Mouse (Mus musculus) forebrain, embryonic 11.5 days (tissue): ENCODE measurements around the gene Chka. TPM values are rescaled to one million over a fixed set of nuclear protein-coding genes. Genes with fewer than 3 reads are reported as not detected.

ENCODE experiments used
- ATAC-seq: fragments of 200-750 bp; cut with Nextera tagmentation; replicated peaks from 2 replicates; pipeline ENCODE4 v1.8.0; 2017; ENCODE audit warnings: moderate TSS enrichment; ENCODE audit not compliant: low FRiP score
- DNase-seq: peaks from one replicate; pipeline ENCODE4 v3.0.0-alpha.2; 2017; ENCODE audit warnings: low spot score
- H3K27ac ChIP-seq: fragments of 300-500 bp; sonication (generic); 2 replicates; pipeline ENCODE4 v1.5.1; 2014; ENCODE audit warnings: low read depth, low read length
- H3K27me3 ChIP-seq: fragments of 300-500 bp; sonication (generic); 2 replicates; pipeline ENCODE4 v1.6.1; 2014; ENCODE audit warnings: mild to moderate bottlenecking, low read length, mixed read lengths; ENCODE audit not compliant: control insufficient read depth, insufficient read depth
- H3K36me3 ChIP-seq: fragments of 300-500 bp; sonication (generic); 2 replicates; pipeline ENCODE4 v1.6.1; 2014; ENCODE audit warnings: mild to moderate bottlenecking, low read length, moderate library complexity, mixed read lengths; ENCODE audit not compliant: control insufficient read depth, insufficient read depth
- H3K4me1 ChIP-seq: fragments of 300-500 bp; sonication (generic); replicated peaks from 2 replicates; pipeline ENCODE4 v1.6.1; 2014; ENCODE audit warnings: low read length, mixed read lengths; ENCODE audit not compliant: control insufficient read depth, insufficient read depth
- H3K4me2 ChIP-seq: fragments of 300-500 bp; sonication (generic); 2 replicates; pipeline ENCODE4 v1.6.1; 2014; ENCODE audit warnings: low read depth, mild to moderate bottlenecking, low read length, moderate library complexity, mixed read lengths; ENCODE audit not compliant: severe bottlenecking
- H3K4me3 ChIP-seq: fragments of 300-500 bp; sonication (generic); 2 replicates; pipeline ENCODE4 v1.5.1; 2014; ENCODE audit warnings: low read depth, low read length
- H3K9ac ChIP-seq: fragments of 300-500 bp; sonication (generic); 2 replicates; pipeline ENCODE4 v1.6.1; 2014; ENCODE audit warnings: low read length
- H3K9me3 ChIP-seq: fragments of 300-500 bp; sonication (generic); 2 replicates; pipeline ENCODE4 v1.6.1; 2016; ENCODE audit warnings: low read length, mixed read lengths; ENCODE audit not compliant: control insufficient read depth
- WGBS: fragments of 180-500 bp; shearing (Covaris S2); extraction: QIAGEN DNeasy Blood & Tissue Kit; methylation state at CpG from one replicate; pipeline ENCODE4 v1.1.7; 2014; 5-methylcytosine and 5-hydroxymethylcytosine counted together
- polyA plus RNA-seq: library from polyadenylated mRNA; unstranded; fragments of >200 nt; fragmentation: Nextera tagmentation; extraction: Ambion mirVana; gene quantifications from 2 replicates; pipeline ENCODE4 v1.2.1, GENCODE M21; 2014

Gene Chka
- 65.8 and 70.0 TPM in 2 replicates for polyA plus RNA-seq

DNA sequence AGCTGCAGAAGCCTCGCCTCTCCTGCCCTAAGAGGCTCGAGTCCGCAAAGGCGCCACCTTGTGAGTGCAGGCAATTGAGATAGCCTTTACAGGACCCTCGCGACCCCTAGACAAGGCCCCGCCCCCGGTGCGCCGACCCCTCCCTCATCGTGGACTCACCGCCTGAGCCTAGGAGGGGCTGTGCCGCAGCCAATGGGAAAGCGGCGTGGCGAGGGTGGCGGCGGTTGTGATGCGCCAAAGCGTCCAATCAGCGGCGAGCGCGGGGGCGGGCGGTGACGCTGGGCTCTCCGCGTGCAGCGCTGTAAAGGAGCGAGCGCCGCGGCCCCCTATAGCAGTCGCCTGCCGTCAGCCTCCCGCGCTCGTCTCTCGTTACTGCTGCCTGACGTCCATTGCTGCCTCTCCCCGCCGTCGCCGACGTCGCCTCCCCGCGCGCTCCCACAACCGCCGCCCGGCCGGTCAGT lies at the start of gene Chka:
Chka (plus strand) TSS at position 272 of the 461 bp plus-strand sequence.
- H3K4me2 ChIP-seq = peak within 1 kb of the TSS; percentile 81
- peak within 1 kb of the TSS; percentile 91 for H3K9ac ChIP-seq
- ATAC-seq = peak; percentile 98
- no peaks in the 10 kb centered on the region; the same call in 1 of the 2 replicates for H3K36me3 ChIP-seq
- WGBS = under 1% methylated on average over 41 of the region's 54 CpGs
- H3K27ac ChIP-seq = peak within 1 kb of the TSS; percentile 91
- peak; percentile 99 for DNase-seq
- peaks cover 12% of the 10 kb centered on the region for H3K4me1 ChIP-seq
- peak within 1 kb of the TSS; percentile 82 for H3K4me3 ChIP-seq
- H3K9me3 ChIP-seq = no peaks in the 10 kb centered on the region
- no peaks in the 10 kb centered on the region for H3K27me3 ChIP-seq

- Histone ChIP-seq H3K27ac (no peak overlapping the region), H3K9ac (no peak overlapping the region), H3K9me3 (no peaks in the 10 kb centered on the region), H3K27me3 (no peaks in the 10 kb centered on the region), H3K4me3 (no peak overlapping the region), H3K4me1 (no peaks in the 10 kb centered on the region), H3K4me2 (no peak overlapping the region), H3K36me3 (peaks cover 10% of the 10 kb centered on the region; the same call in 1 of the 2 replicates)
- WGBS = 92% methylated on average over 7 of the region's 7 CpGs
- no peak for DNase-seq
- no peak for ATAC-seq
Observed at GRCm38 (mm10) chr19:3805526-3805925, 46.0 kb upstream of the Chka start.

DNA sequence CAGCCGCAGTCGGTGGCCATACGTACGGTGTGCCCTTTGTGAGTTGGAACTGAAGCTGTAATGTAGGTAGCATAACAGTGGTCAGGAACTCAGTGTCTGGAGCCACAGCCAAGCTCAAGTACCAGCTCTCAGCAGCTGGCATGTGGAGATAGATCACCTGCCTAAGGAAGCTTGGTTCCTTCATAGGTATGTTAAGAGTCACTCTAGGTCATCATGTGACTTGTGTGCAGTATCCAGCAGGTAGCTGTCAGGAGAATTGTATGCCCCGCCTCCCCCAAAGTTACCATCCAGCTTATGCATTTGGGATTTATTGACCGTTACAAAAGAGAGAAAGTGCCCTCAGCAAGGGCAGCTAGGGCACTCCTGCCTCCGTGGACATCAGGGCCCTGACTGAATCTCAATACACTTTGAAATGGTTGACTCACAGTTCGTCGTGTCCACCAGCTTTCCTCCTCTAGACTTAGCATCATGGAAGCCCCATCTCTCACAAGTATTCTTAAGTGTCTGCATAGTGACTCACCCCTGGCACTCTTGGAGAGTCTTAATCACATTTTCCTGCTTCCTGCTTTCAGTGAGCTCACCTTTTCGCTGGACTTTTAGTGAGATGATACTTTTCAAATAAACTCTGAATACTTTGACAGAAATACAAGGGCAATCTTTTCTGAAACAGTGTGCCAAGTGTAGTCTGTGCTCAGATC lies 40.9 kb upstream of the Chka start:
- WGBS = 92% methylated on average over 10 of the region's 10 CpGs
- no peak for ATAC-seq
- no peaks in the 10 kb centered on the region for H3K9me3 ChIP-seq
- no peak overlapping the region for H3K9ac ChIP-seq
- no peak overlapping the region for H3K27ac ChIP-seq
- no peak overlapping the region for H3K4me3 ChIP-seq
- DNase-seq = no peak
- no peak overlapping the region for H3K4me2 ChIP-seq
- no peaks in the 10 kb centered on the region for H3K4me1 ChIP-seq
- H3K27me3 ChIP-seq = no peaks in the 10 kb centered on the region
- H3K36me3 ChIP-seq = peaks cover 5% of the 10 kb centered on the region; the same call in 1 of the 2 replicates

GRCm38 (mm10) chr19:3814461-3814860 lies 37.1 kb upstream of the Chka start:
- DNase-seq (no peak), ATAC-seq (no peak)
- no peaks in the 10 kb centered on the region for H3K9me3 ChIP-seq
- H3K4me2 ChIP-seq = no peak overlapping the region
- H3K27ac ChIP-seq = no peak overlapping the region
- no peak overlapping the region for H3K9ac ChIP-seq
- H3K36me3 ChIP-seq = peaks cover 3% of the 10 kb centered on the region; the same call in 1 of the 2 replicates
- H3K4me3 ChIP-seq = no peak overlapping the region
- H3K27me3 ChIP-seq = no peaks in the 10 kb centered on the region
- WGBS = 95% methylated on average over 10 of the region's 10 CpGs
- no peaks in the 10 kb centered on the region for H3K4me1 ChIP-seq

GRCm38 (mm10) chr19:3815824-3816223 lies 35.7 kb upstream of the Chka start:
- ATAC-seq (no peak), DNase-seq (no peak)
- H3K27me3 ChIP-seq = no peaks in the 10 kb centered on the region
- 92% methylated on average over 12 of the region's 12 CpGs for WGBS
- H3K4me3 ChIP-seq = no peak overlapping the region
- H3K4me1 ChIP-seq = no peaks in the 10 kb centered on the region
- H3K36me3 ChIP-seq = peaks cover 3% of the 10 kb centered on the region; the same call in 1 of the 2 replicates
- H3K9me3 ChIP-seq = no peaks in the 10 kb centered on the region
- H3K27ac ChIP-seq = no peak overlapping the region
- no peak overlapping the region for H3K4me2 ChIP-seq
- no peak overlapping the region for H3K9ac ChIP-seq

DNA sequence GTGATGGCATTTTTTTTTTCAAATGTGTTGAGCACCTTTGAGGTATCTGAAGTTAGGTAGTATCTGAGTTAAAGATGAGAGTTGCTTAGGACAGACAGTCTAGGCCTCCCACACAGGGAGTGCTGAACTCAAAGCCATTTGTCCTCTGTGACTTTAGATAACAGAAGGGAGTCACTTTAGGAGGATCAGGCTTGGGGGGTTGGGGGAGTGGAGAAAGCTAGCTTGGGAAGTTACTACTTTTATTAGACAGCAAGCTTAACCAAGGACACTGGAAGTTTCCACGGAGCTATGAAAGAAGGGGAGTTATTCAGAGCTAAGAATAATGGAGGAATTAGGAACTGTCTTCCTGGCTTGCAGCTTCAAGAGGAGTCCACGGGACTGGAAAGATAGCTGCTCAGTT lies 32.5 kb upstream of the Chka start:
- ATAC-seq = no peak
- DNase-seq = no peak
- no peaks in the 10 kb centered on the region for H3K9me3 ChIP-seq

DNA sequence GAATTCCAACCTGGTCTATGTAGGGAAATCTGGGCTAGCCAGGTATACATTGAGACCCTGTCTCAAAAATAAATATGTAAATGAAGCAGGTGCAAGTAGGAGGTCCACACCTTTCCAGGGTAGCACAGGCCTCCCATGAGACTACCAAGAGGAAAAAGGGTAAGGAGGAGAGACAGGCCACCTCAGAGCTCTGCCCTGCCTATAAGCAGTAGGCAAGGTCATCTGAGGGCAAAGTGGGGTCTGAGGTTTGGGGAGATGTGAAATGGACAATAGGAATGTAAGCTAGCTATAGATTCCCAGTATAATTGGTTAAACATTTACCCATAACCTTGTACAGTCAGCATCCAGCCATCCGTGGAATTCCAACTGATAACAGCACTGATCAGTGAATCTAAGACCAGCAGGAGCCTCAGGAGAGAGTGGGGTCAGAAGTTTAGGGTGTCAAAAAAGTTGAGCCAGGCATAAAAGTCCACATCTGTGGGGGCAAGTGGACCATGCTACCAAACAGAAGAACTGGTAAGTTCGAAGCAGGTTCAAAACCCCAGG lies 31.6 kb upstream of the Chka start:
- no peak overlapping the region for H3K4me3 ChIP-seq
- ATAC-seq = no peak
- H3K27me3 ChIP-seq = no peaks in the 10 kb centered on the region
- no peak overlapping the region for H3K27ac ChIP-seq
- no peak for DNase-seq
- H3K36me3 ChIP-seq = no peaks in the 10 kb centered on the region; the same call in 1 of the 2 replicates
- H3K4me1 ChIP-seq = no peaks in the 10 kb centered on the region
- no peak overlapping the region for H3K4me2 ChIP-seq
- no peaks in the 10 kb centered on the region for H3K9me3 ChIP-seq
- 84% methylated on average over 2 of the region's 2 CpGs for WGBS
- no peak overlapping the region for H3K9ac ChIP-seq

More for the DNA sequence above, 32.5 kb upstream of the Chka start:
- Histone ChIP-seq H3K4me3 (no peak overlapping the region), H3K36me3 (peaks cover 3% of the 10 kb centered on the region; the same call in 1 of the 2 replicates), H3K9ac (no peak overlapping the region), H3K4me2 (no peak overlapping the region), H3K4me1 (no peaks in the 10 kb centered on the region), H3K27ac (no peak overlapping the region), H3K27me3 (no peaks in the 10 kb centered on the region)
- 64% methylated on average over 2 of the region's 2 CpGs for WGBS

DNA sequence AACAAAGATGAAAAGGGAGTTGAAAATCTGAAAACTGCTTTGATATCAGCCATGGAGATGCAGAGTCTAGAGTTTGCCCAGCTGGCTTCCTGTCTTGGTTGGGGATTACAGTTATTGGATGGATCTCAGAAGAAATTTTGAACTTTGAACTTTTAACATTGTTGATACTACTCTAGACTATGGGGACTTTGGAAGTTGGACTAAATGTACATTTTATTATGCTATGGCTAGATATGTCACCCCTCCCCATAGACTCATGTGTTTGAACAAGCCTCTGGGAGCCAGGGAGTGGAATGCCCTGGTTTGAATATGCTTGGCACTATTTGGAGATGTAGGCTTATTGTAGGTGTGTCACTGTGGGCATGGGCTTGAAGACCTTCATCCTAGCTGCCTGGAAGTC lies 26.5 kb upstream of the Chka start:
- Histone ChIP-seq H3K27ac (no peak overlapping the region), H3K9ac (no peak overlapping the region)

More for the DNA sequence above, 26.5 kb upstream of the Chka start:
- Histone ChIP-seq H3K9me3 (no peaks in the 10 kb centered on the region), H3K36me3 (no peaks in the 10 kb centered on the region), H3K27me3 (no peaks in the 10 kb centered on the region), H3K4me1 (no peaks in the 10 kb centered on the region), H3K4me3 (no peak overlapping the region), H3K4me2 (no peak overlapping the region)
- DNase-seq (no peak), ATAC-seq (no peak)
